Mouse (Mus musculus) ovary, postnatal 10 days (tissue): ENCODE measurements around the gene Gbf1.

Experiments
- DNase-seq: peaks from one replicate; pipeline ENCODE4 v3.0.0; 2022; ENCODE audit warnings: low spot score

The Gbf1 gene

GRCm38 (mm10) chr19:46331326-46331725 is 179.0 kb downstream of the Gbf1 start:
- no peak for DNase-seq

GRCm38 (mm10) chr19:46331936-46332335 is 179.6 kb downstream of the Gbf1 start:
- no peak for DNase-seq

- DNase-seq, result no peak
These were observed 180.5 kb downstream of the Gbf1 start for GRCm38 (mm10) chr19:46332721-46333339.

- no peak for DNase-seq
These were observed 181.6 kb downstream of the Gbf1 start for GRCm38 (mm10) chr19:46333906-46334305.
